Mouse (Mus musculus) forebrain, embryonic 13.5 days (tissue): Measurements from ENCODE around the gene Gm20683. TPM values are rescaled to one million over a fixed set of nuclear protein-coding genes. Genes with fewer than 3 reads are reported as not detected.

Source experiments
- ATAC-seq: fragments of 200-750 bp; cut with Nextera tagmentation; 2 replicates; pipeline ENCODE4 v1.8.0; 2017
- H3K27ac ChIP-seq: fragments of 300-500 bp; sonication (generic); 2 replicates; pipeline ENCODE4 v1.5.1; 2015; ENCODE audit warnings: inconsistent platforms, mild to moderate bottlenecking, moderate library complexity
- H3K27me3 ChIP-seq: fragments of 300-500 bp; sonication (generic); 2 replicates; pipeline ENCODE4 v1.6.1; 2015; ENCODE audit warnings: mild to moderate bottlenecking, inconsistent platforms
- H3K36me3 ChIP-seq: fragments of 300-500 bp; sonication (generic); 2 replicates; pipeline ENCODE4 v1.6.1; 2015; ENCODE audit warnings: mild to moderate bottlenecking, inconsistent platforms; ENCODE audit not compliant: poor library complexity, severe bottlenecking
- H3K4me1 ChIP-seq: fragments of 300-500 bp; sonication (generic); 2 replicates; pipeline ENCODE4 v1.6.1; 2015; ENCODE audit warnings: inconsistent platforms
- H3K4me2 ChIP-seq: fragments of 300-500 bp; sonication (generic); 2 replicates; pipeline ENCODE4 v1.6.1; 2015; ENCODE audit warnings: inconsistent platforms, mild to moderate bottlenecking, moderate library complexity
- H3K4me3 ChIP-seq: fragments of 300-500 bp; sonication (generic); 2 replicates; pipeline ENCODE4 v1.5.1; 2015; ENCODE audit warnings: mild to moderate bottlenecking, inconsistent platforms
- H3K9ac ChIP-seq: fragments of 300-500 bp; sonication (generic); 2 replicates; pipeline ENCODE4 v1.6.1; 2015; ENCODE audit warnings: mild to moderate bottlenecking, inconsistent platforms
- H3K9me3 ChIP-seq: fragments of 300-500 bp; sonication (generic); replicated peaks from 2 replicates; pipeline ENCODE4 v1.6.1; 2016; ENCODE audit warnings: inconsistent platforms
- WGBS: fragments of 180-500 bp; shearing (Covaris S2); methylation state at CpG from one replicate; pipeline ENCODE4 v1.1.7; 2015; 5-methylcytosine and 5-hydroxymethylcytosine counted together
- polyA plus RNA-seq: library from polyadenylated mRNA; unstranded; fragments of >200 nt; fragmentation: Nextera tagmentation; extraction: Ambion mirVana; gene quantifications from 2 replicates; pipeline ENCODE4 v1.2.1, GENCODE M21; 2015

The Gm20683 gene
- polyA plus RNA-seq, result 5.9 and 7.1 TPM in 2 replicates

DNA sequence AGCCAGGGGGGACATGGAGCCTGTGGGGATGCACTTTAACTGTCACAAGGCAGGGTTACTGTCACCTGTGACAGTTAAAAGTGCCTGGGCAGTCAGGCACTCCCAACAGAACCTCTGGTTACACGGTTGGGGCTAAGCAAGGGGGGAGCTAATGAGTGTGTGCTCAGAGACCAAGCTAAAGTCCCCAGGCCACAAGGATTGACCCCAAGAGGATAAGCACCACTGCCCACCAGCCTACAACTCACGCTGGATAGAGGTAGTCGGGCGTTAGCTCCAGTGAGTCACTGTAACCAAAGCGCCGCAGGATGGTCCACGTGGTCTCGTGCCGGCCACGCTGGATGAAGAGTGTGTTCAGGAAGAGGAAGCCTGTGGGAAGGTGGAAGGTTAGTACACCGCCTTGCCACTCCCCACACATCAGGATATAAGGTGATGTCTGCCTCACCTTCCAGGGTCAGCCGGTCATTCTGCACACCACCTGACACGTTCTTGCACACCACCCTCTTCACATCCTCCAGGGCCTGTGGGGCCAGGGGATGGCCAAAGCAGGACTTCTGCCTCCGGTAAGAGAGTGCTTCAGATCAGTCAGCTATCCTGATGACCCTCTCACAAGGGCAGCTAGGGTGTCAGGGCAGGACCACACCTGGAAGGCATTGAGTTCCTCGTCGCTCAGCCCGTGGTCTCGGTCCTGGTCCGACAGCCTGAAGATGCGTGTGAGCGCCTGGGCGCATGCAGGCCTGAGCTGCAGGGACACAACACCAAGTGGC, at the start of gene Gm20683:
Gene Gm20683, minus strand, starts transcription at position 647 of the 764 bp plus-strand sequence.
- Histone ChIP-seq H3K27ac (no peak within 1 kb of the TSS), H3K9ac (0 out of 2 replicates have a peak within 1 kb of the TSS, but pooled peaks have one; percentile 8), H3K4me2 (no peak within 1 kb of the TSS), H3K27me3 (no peaks in the 10 kb centered on the region), H3K4me3 (no peak within 1 kb of the TSS), H3K9me3 (no peaks in the 10 kb centered on the region), H3K36me3 (peaks cover 59% of the 10 kb centered on the region), H3K4me1 (peaks cover 37% of the 10 kb centered on the region)
- WGBS, result 96% methylated on average over 22 of the region's 22 CpGs
- no peak for ATAC-seq

- ATAC-seq, result no peak
- Histone ChIP-seq H3K4me2 (no peak overlapping the region), H3K27me3 (no peaks in the 10 kb centered on the region), H3K36me3 (peaks cover 29% of the 10 kb centered on the region), H3K4me1 (no peaks in the 10 kb centered on the region), H3K9me3 (no peaks in the 10 kb centered on the region), H3K27ac (no peak overlapping the region; the same call in 1 of the 2 replicates), H3K9ac (no peak overlapping the region), H3K4me3 (no peak overlapping the region)
- 84% methylated on average over 3 of the region's 3 CpGs for WGBS
These were observed 47.3 kb upstream of the Gm20683 start for GRCm38 (mm10) chr17:25888837-25889236.

- Histone ChIP-seq H3K9me3 (no peaks in the 10 kb centered on the region), H3K9ac (no peak overlapping the region), H3K36me3 (peaks cover 42% of the 10 kb centered on the region), H3K27ac (no peak overlapping the region), H3K4me1 (no peaks in the 10 kb centered on the region), H3K4me2 (no peak overlapping the region), H3K4me3 (no peak overlapping the region), H3K27me3 (no peaks in the 10 kb centered on the region)
- 93% methylated on average over 10 of the region's 10 CpGs for WGBS
- ATAC-seq, result no peak
These were observed 45.9 kb upstream of the Gm20683 start for GRCm38 (mm10) chr17:25887467-25887866.

GRCm38 (mm10) chr17:25886806-25887205, 45.2 kb upstream of the Gm20683 start:
- Histone ChIP-seq H3K27me3 (no peaks in the 10 kb centered on the region), H3K9me3 (no peaks in the 10 kb centered on the region), H3K9ac (no peak overlapping the region), H3K4me2 (no peak overlapping the region), H3K4me1 (no peaks in the 10 kb centered on the region), H3K27ac (no peak overlapping the region), H3K36me3 (peaks cover 48% of the 10 kb centered on the region), H3K4me3 (no peak overlapping the region)
- ATAC-seq, result no peak

GRCm38 (mm10) chr17:25885636-25886035, 44.1 kb upstream of the Gm20683 start:
- 61% methylated on average over 4 of the region's 4 CpGs for WGBS
- ATAC-seq, result no peak
- no peak overlapping the region for H3K27ac ChIP-seq
- H3K4me2 ChIP-seq, result no peak overlapping the region
- H3K9me3 ChIP-seq, result no peaks in the 10 kb centered on the region
- H3K36me3 ChIP-seq, result peaks cover 53% of the 10 kb centered on the region
- H3K27me3 ChIP-seq, result no peaks in the 10 kb centered on the region
- H3K4me3 ChIP-seq, result no peak overlapping the region
- H3K9ac ChIP-seq, result no peak overlapping the region
- peaks cover 8% of the 10 kb centered on the region for H3K4me1 ChIP-seq

DNA sequence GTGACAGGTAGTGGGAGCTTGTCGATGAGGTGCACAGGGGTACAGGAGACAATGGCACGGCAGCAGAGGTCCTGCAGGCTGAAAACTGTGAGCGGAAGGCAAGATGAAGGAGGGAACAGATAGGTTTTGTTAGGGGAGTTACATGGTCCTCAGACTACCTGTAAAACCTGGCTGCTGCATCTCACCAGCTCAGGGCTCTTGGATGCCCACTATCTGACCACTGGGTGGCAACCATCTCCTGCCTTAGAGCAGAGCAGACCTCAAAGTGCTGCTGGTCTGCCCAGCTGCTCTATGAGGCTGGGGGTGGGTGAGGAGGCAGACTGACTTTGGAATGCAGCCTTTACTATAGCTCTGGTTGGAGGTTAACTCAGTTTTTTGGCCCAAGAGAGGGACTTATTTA, 42.3 kb upstream of the Gm20683 start:
- Histone ChIP-seq H3K9ac (no peak overlapping the region), H3K9me3 (no peaks in the 10 kb centered on the region), H3K4me2 (no peak overlapping the region), H3K4me1 (peaks cover 16% of the 10 kb centered on the region), H3K4me3 (no peak overlapping the region), H3K36me3 (peaks cover 56% of the 10 kb centered on the region), H3K27me3 (no peaks in the 10 kb centered on the region), H3K27ac (no peak overlapping the region)
- no peak for ATAC-seq
- 89% methylated on average over 3 of the region's 3 CpGs for WGBS

DNA sequence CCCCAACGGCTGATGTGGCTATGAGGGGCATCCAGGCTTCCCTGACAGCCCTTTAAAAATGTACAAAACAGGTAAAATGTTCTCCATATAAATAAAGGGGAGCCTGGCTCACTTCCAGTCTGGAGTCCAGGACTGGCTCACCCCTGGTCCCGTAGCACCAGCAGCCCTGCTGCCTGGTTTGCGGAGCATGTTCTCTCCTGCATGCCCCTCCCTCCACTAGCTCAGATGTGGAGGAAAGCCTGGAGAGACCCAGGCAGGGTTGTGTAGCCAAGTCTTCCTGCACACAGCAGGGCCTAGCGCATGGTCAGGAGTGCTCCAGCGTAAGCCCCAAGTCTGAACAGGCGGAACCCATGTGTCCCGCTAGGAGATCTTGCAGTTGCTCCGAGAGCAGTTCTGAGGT, 41.7 kb upstream of the Gm20683 start:
- H3K9ac ChIP-seq, result no peak overlapping the region
- H3K27me3 ChIP-seq, result no peaks in the 10 kb centered on the region
- no peak for ATAC-seq
- 0 out of 2 replicates have a peak overlapping the region, but pooled peaks have one; percentile 25 for H3K27ac ChIP-seq
- H3K36me3 ChIP-seq, result peaks cover 61% of the 10 kb centered on the region
- 82% methylated on average over 8 of the region's 8 CpGs for WGBS
- no peak overlapping the region for H3K4me2 ChIP-seq
- H3K4me3 ChIP-seq, result no peak overlapping the region
- H3K4me1 ChIP-seq, result peaks cover 16% of the 10 kb centered on the region
- H3K9me3 ChIP-seq, result no peaks in the 10 kb centered on the region

GRCm38 (mm10) chr17:25882306-25882705, 40.7 kb upstream of the Gm20683 start:
- 52% methylated on average over 5 of the region's 5 CpGs for WGBS
- Histone ChIP-seq H3K36me3 (peaks cover 64% of the 10 kb centered on the region), H3K4me2 (no peak overlapping the region), H3K9ac (no peak overlapping the region), H3K27ac (no peak overlapping the region; the same call in 1 of the 2 replicates), H3K4me1 (peaks cover 16% of the 10 kb centered on the region), H3K27me3 (no peaks in the 10 kb centered on the region), H3K4me3 (no peak overlapping the region), H3K9me3 (no peaks in the 10 kb centered on the region)
- ATAC-seq, result no peak

GRCm38 (mm10) chr17:25881691-25882090, 40.1 kb upstream of the Gm20683 start:
- H3K4me2 ChIP-seq, result no peak overlapping the region
- WGBS, result 23% methylated on average over 4 of the region's 4 CpGs

DNA sequence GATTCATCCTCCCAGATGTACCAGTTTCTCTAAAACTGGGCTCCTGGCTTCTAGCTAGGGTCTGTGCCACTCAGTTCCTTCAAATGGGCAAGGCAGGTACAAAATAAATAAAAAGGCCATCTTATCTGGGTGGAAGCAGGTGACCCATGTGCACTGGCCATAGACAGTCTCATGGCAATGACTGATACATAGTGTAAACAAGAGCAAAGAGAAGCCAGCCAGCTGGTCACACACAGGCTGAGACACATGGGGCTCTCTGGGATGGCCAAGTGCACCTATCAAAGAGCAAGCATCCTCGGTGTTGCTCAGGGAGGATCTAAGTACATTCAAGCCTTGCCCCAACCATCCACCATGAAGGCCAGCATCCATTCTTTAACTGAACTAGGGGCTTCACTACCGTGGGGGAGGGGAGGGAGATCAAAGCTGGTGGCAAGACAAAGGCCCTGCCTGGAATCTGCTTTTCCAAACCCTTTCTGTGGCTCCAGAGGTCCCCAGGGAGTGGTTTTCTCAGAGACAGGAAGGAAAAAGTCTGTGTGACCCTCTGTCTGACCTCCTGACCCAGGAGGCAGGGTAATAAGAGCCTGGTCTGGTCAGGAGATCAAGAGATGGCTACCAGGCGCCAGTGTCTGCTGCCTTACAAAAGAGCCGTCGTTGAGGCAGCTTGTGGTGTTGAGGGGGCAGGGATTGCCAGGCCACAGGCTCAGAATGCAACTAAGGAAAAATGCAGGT, 39.5 kb upstream of the Gm20683 start:
- no peaks in the 10 kb centered on the region for H3K9me3 ChIP-seq
- peaks cover 62% of the 10 kb centered on the region for H3K36me3 ChIP-seq
- no peak overlapping the region for H3K4me2 ChIP-seq
- no peaks in the 10 kb centered on the region for H3K27me3 ChIP-seq
- peak overlapping the region; percentile 52 for H3K27ac ChIP-seq
- no peak for ATAC-seq
- H3K4me3 ChIP-seq, result no peak overlapping the region
- peak overlapping the region; percentile 23; the same call in 1 of the 2 replicates for H3K9ac ChIP-seq
- 5% methylated on average over 5 of the region's 5 CpGs for WGBS
- peaks cover 27% of the 10 kb centered on the region for H3K4me1 ChIP-seq

More at GRCm38 (mm10) chr17:25881691-25882090, 40.1 kb upstream of the Gm20683 start:
- peak overlapping the region; percentile 23; the same call in 1 of the 2 replicates for H3K9ac ChIP-seq
- H3K36me3 ChIP-seq, result peaks cover 62% of the 10 kb centered on the region
- no peaks in the 10 kb centered on the region for H3K9me3 ChIP-seq
- H3K27me3 ChIP-seq, result no peaks in the 10 kb centered on the region
- H3K4me1 ChIP-seq, result peaks cover 21% of the 10 kb centered on the region
- no peak for ATAC-seq
- H3K27ac ChIP-seq, result peak overlapping the region; percentile 52
- H3K4me3 ChIP-seq, result no peak overlapping the region

DNA sequence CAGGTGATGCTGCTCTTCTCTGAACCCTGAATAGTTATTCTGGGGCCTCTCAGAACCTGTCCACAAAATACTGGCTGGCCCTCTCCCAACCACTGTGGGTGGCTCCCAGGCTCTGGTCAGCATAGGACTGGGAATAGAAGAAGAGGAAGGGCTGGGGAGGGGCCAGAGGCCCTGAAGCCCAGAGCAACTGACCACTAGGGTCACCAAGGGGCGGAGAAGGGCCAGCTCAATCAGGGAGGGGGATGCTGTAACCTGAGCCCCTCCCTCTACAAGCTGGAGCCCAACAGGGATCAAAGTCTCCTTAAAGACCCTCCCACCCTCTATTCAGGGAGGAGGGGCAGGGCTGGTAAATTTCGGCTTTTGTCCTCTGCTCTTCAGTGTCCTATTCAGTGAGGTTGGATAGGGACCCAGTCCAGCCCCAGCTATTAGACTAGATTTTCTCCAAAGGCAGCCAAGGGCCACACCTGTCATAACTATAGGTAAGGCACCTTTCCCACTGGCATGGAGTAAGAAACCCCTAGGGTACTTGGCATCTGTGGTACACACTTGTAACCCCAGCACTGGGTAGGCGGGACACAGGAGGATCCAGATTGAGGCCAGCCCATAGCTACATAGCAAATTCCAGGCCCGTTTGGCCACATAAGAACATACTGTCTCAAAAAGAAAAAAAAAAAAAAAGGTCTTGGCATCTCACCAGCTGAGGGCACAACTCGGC, 38.8 kb upstream of the Gm20683 start, which contains the start of gene Wfikkn1:
Gene Wfikkn1, minus strand, starts transcription at position 663 of the 715 bp plus-strand sequence.
- H3K4me2 ChIP-seq, result no peak within 1 kb of the TSS
- peaks cover 62% of the 10 kb centered on the region for H3K36me3 ChIP-seq
- H3K9ac ChIP-seq, result peak within 1 kb of the TSS; percentile 23; the same call in 1 of the 2 replicates
- 24% methylated on average over 5 of the region's 5 CpGs for WGBS
- peaks cover 31% of the 10 kb centered on the region for H3K4me1 ChIP-seq
- H3K9me3 ChIP-seq, result no peaks in the 10 kb centered on the region
- ATAC-seq, result no peak
- H3K4me3 ChIP-seq, result no peak within 1 kb of the TSS
- peak within 1 kb of the TSS; percentile 52 for H3K27ac ChIP-seq
- H3K27me3 ChIP-seq, result no peaks in the 10 kb centered on the region

DNA sequence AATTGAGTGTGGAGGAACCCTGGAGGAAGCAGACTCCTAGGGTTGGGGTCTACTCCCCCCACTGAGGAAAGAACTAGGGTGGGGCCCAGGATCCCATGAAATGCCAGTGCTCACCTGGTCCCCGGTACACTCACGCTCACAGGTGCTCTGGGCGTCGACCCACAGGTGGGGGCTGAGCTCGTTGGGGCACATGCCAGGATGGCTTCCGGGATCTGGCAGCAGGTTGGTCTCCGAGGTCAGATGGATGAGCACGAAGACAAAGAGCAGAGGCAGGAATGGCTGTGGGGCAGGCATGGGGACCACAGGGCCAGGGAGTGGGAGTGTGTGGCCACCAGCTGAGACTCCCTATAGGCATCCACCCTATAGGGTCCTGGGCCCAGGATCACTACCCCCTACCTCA, 38.2 kb upstream of the Gm20683 start:
- H3K36me3 ChIP-seq, result peaks cover 58% of the 10 kb centered on the region
- H3K27ac ChIP-seq, result no peak overlapping the region

More for the DNA sequence above, 38.2 kb upstream of the Gm20683 start:
- Histone ChIP-seq H3K4me2 (no peak overlapping the region), H3K9me3 (no peaks in the 10 kb centered on the region), H3K4me1 (peaks cover 31% of the 10 kb centered on the region), H3K27me3 (no peaks in the 10 kb centered on the region), H3K4me3 (no peak overlapping the region), H3K9ac (no peak overlapping the region)
- 72% methylated on average over 8 of the region's 8 CpGs for WGBS
- ATAC-seq, result no peak
